Mouse (Mus musculus) C2C12 (cell line): ENCODE measurements around the gene Atxn1.

Source experiments
- CEBPB ChIP-seq: IDR thresholded peaks from one replicate; pipeline ENCODE4 v1.6.1; 2011; ENCODE audit warnings: low read depth, mild to moderate bottlenecking, control low read depth, moderate library complexity
- CTCF ChIP-seq: IDR thresholded peaks from one replicate; pipeline ENCODE4 v1.5.1; 2011; ENCODE audit not compliant: control insufficient read depth, insufficient read depth, insufficient read length
- FOSL1 ChIP-seq: IDR thresholded peaks from one replicate; pipeline ENCODE4 v1.8.0; 2011; ENCODE audit warnings: mild to moderate bottlenecking, low read length; ENCODE audit not compliant: poor library complexity, insufficient read depth, severe bottlenecking
- MYOD1 ChIP-seq: IDR thresholded peaks from one replicate; pipeline ENCODE4 v1.6.1; 2011; ENCODE audit warnings: low read depth; ENCODE audit not compliant: control insufficient read depth, insufficient read length
- MYOG ChIP-seq: IDR thresholded peaks from one replicate; pipeline ENCODE4 v1.6.1; 2011; ENCODE audit not compliant: control insufficient read depth, insufficient read length; ENCODE audit errors: extremely low read depth
- USF1 ChIP-seq: IDR thresholded peaks from one replicate; pipeline ENCODE4 v1.6.1; 2011; ENCODE audit warnings: low read depth, mild to moderate bottlenecking, control low read depth, moderate library complexity

DNA sequence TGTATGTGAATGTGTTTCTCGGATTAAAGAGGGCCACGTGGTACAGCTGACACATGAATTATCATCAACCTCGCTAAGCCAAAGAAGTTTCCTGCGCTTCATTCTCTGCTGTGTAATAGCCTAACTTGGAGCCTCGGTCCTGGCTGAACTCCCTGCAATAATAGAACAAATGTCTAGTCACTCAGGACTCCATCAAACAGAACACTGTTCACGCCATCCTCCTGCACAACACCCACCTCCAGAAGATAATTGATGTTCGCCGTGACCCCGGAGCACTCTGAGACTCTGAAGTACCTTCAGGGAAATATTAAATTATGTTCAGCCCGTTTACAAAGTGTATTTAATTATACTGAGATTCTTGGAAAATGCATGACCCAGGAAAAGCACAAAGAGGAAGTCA lies 70.0 kb downstream of the Atxn1 start:
- TF ChIP-seq CTCF, result no peak
- TF ChIP-seq CEBPB, result no peak
- TF ChIP-seq MYOD1, result no peak
- TF ChIP-seq FOSL1, result no peak
- no peak for TF ChIP-seq USF1
- no peak for TF ChIP-seq MYOG
